Mouse (Mus musculus) liver, embryonic 14.5 days (tissue): ENCODE data around the gene Akap13. TPM values are rescaled to one million over a fixed set of nuclear protein-coding genes. Genes with fewer than 3 reads are reported as not detected.

Experiments used
- ATAC-seq: fragments of 200-750 bp; cut with Nextera tagmentation; 2 replicates; pipeline ENCODE4 v1.8.0; 2017; ENCODE audit warnings: moderate number of reproducible peaks, mild to moderate bottlenecking, moderate library complexity; ENCODE audit not compliant: insufficient read depth
- DNase-seq, 3 experiments: peaks; one replicate each; pipeline ENCODE4 v3.0.0-alpha.2; 2012 to 2013; ENCODE audit warnings: low read depth in 3 of 3, low spot score in 3 of 3
- H3K27ac ChIP-seq: fragments of 300-500 bp; sonication (generic); 2 replicates; pipeline ENCODE4 v1.5.1; 2014; ENCODE audit warnings: moderate library complexity, mild to moderate bottlenecking, control low read depth, inconsistent platforms
- H3K27me3 ChIP-seq: fragments of 300-500 bp; sonication (generic); 2 replicates; pipeline ENCODE4 v1.6.1; 2014; ENCODE audit warnings: mild to moderate bottlenecking, low read length, moderate library complexity; ENCODE audit not compliant: control insufficient read depth, insufficient read depth
- H3K36me3 ChIP-seq: fragments of 300-500 bp; sonication (generic); replicated peaks from 2 replicates; pipeline ENCODE4 v1.6.1; 2014; ENCODE audit warnings: low read depth; ENCODE audit not compliant: control insufficient read depth, insufficient read depth
- H3K4me1 ChIP-seq, 2 experiments: fragments of 200-500 bp in 1 of 2; fragments of 300-500 bp in 1 of 2; sonication (generic) in 1 of 2; replicated peaks; 2 replicates each; pipeline ENCODE4 v1.6.1; 2012 to 2014; ENCODE audit warnings: antibody characterized with exemption in 1 of 2, inconsistent platforms in 1 of 2, low read length in 1 of 2; ENCODE audit not compliant: control insufficient read depth in 2 of 2, insufficient read depth in 2 of 2
- H3K4me2 ChIP-seq: fragments of 300-500 bp; sonication (generic); 2 replicates; pipeline ENCODE4 v1.6.1; 2014; ENCODE audit warnings: low read depth, mild to moderate bottlenecking, control low read depth, moderate library complexity
- H3K4me3 ChIP-seq, 2 experiments: fragments of 200-500 bp in 1 of 2; fragments of 300-500 bp in 1 of 2; sonication (generic) in 1 of 2; 2 replicates each; pipeline ENCODE4 v1.5.1; 2012 to 2014; ENCODE audit warnings: low read depth in 2 of 2, low read length in 2 of 2, mild to moderate bottlenecking in 2 of 2, control low read depth in 1 of 2, inconsistent platforms in 1 of 2, moderate library complexity in 1 of 2; ENCODE audit not compliant: insufficient read depth in 1 of 2
- H3K9ac ChIP-seq: fragments of 300-500 bp; sonication (generic); replicated peaks from 2 replicates; pipeline ENCODE4 v1.6.1; 2014; ENCODE audit warnings: mild to moderate bottlenecking, control low read depth, moderate library complexity
- H3K9me3 ChIP-seq: fragments of 300-500 bp; sonication (generic); 2 replicates; pipeline ENCODE4 v1.6.1; 2016; ENCODE audit warnings: low read length, mixed read lengths; ENCODE audit not compliant: control insufficient read depth
- CTCF ChIP-seq: IDR thresholded peaks from 2 replicates; pipeline ENCODE4 v1.5.1; 2016; ENCODE audit warnings: antibody characterized with exemption, low read depth, control low read depth
- EP300 ChIP-seq: IDR thresholded peaks from 2 replicates; pipeline ENCODE4 v1.6.1; 2016; ENCODE audit warnings: antibody characterized with exemption, low read depth
- WGBS: fragments of 180-500 bp; shearing (Covaris S2); extraction: QIAGEN DNeasy Blood & Tissue Kit; methylation state at CpG from one replicate; pipeline ENCODE4 v1.1.7; 2014; ENCODE audit not compliant: insufficient replicate concordance; 5-methylcytosine and 5-hydroxymethylcytosine counted together
- polyA plus RNA-seq, 2 experiments: library from polyadenylated mRNA; depleted of rRNA in 1 of 2; stranded (reverse) in 1 of 2; unstranded in 1 of 2; fragments of >200 nt; fragmentation: Nextera tagmentation in 1 of 2; extraction: Ambion mirVana in 1 of 2; gene quantifications; 2 replicates each; pipeline versions ENCODE4 v1.2.1 to v1.2.3; 2012 to 2014

Akap13 gene
- polyA plus RNA-seq, 2 experiments: 9.0 to 28.1 TPM

GRCm38 (mm10) chr7:75572127-75572526, 116.8 kb downstream of the Akap13 start:
- Histone ChIP-seq H3K4me2 (peak overlapping the region; percentile 51), H3K9me3 (no peaks in the 10 kb centered on the region)

GRCm38 (mm10) chr7:75575120-75575649, 119.9 kb downstream of the Akap13 start:
- no peak for DNase-seq
- Histone ChIP-seq H3K9me3 (no peaks in the 10 kb centered on the region), H3K4me2 (0 out of 2 replicates have a peak overlapping the region, but pooled peaks have one; percentile 6), H3K4me3 (no peak overlapping the region), H3K36me3 (no peaks in the 10 kb centered on the region), H3K4me1 (peaks cover 22 to 29% of the 10 kb centered on the region in 2 experiments), H3K27ac (0 out of 2 replicates have a peak overlapping the region, but pooled peaks have one; percentile 23), H3K9ac (no peak overlapping the region), H3K27me3 (no peaks in the 10 kb centered on the region)
- TF ChIP-seq EP300: no peak
- TF ChIP-seq CTCF: no peak
- 16% methylated on average over 9 of the region's 9 CpGs for WGBS
- no peak; the same call in 1 of the 2 replicates for ATAC-seq

More at GRCm38 (mm10) chr7:75572127-75572526, 116.8 kb downstream of the Akap13 start:
- no peaks in the 10 kb centered on the region for H3K36me3 ChIP-seq
- H3K27me3 ChIP-seq: no peaks in the 10 kb centered on the region
- DNase-seq: no peak
- TF ChIP-seq EP300: no peak
- no peak for TF ChIP-seq CTCF
- no peak overlapping the region for H3K9ac ChIP-seq
- H3K4me3 ChIP-seq: peak overlapping the region in 1 of 2 experiments; percentile 3; a peak in 1 of 4 replicates
- no peak overlapping the region for H3K27ac ChIP-seq
- 14% methylated on average over 4 of the region's 4 CpGs for WGBS
- H3K4me1 ChIP-seq: peaks cover 22 to 29% of the 10 kb centered on the region in 2 experiments
- peak; percentile 56; the same call in 1 of the 2 replicates for ATAC-seq

- no peak overlapping the region for H3K4me3 ChIP-seq
- no peak overlapping the region for H3K27ac ChIP-seq
- DNase-seq: no peak
- TF ChIP-seq EP300 (no peak), CTCF (no peak)
- H3K27me3 ChIP-seq: no peaks in the 10 kb centered on the region
- peaks cover 20 to 24% of the 10 kb centered on the region in 2 experiments for H3K4me1 ChIP-seq
- WGBS: 70% methylated on average over 1 of the region's 1 CpGs
- H3K4me2 ChIP-seq: no peak overlapping the region
- H3K36me3 ChIP-seq: no peaks in the 10 kb centered on the region
- no peaks in the 10 kb centered on the region for H3K9me3 ChIP-seq
- ATAC-seq: 0 out of 2 replicates have a peak, but pooled peaks have one; percentile 24
- H3K9ac ChIP-seq: no peak overlapping the region
Measured at GRCm38 (mm10) chr7:75575800-75576585, 120.7 kb downstream of the Akap13 start.

GRCm38 (mm10) chr7:75576851-75577250, 121.5 kb downstream of the Akap13 start:
- H3K4me1 ChIP-seq: peaks cover 13 to 17% of the 10 kb centered on the region in 2 experiments
- no peak overlapping the region for H3K9ac ChIP-seq
- no peak overlapping the region for H3K4me2 ChIP-seq
- WGBS: 78% methylated on average over 2 of the region's 2 CpGs
- no peaks in the 10 kb centered on the region for H3K27me3 ChIP-seq
- ATAC-seq (no peak), DNase-seq (no peak)
- no peaks in the 10 kb centered on the region for H3K9me3 ChIP-seq
- H3K27ac ChIP-seq: no peak overlapping the region
- H3K36me3 ChIP-seq: no peaks in the 10 kb centered on the region
- TF ChIP-seq CTCF (no peak; the same call in 1 of the 2 replicates), EP300 (no peak)
- H3K4me3 ChIP-seq: no peak overlapping the region

GRCm38 (mm10) chr7:75577353-75577752, 122.0 kb downstream of the Akap13 start:
- no peak for ATAC-seq
- Histone ChIP-seq H3K4me1 (peaks cover 10 to 18% of the 10 kb centered on the region in 2 experiments), H3K27ac (no peak overlapping the region), H3K9ac (no peak overlapping the region), H3K4me3 (no peak overlapping the region), H3K9me3 (no peaks in the 10 kb centered on the region), H3K27me3 (no peaks in the 10 kb centered on the region), H3K36me3 (no peaks in the 10 kb centered on the region), H3K4me2 (no peak overlapping the region)
- DNase-seq: no peak
- TF ChIP-seq CTCF (no peak), EP300 (no peak)
- 78% methylated on average over 6 of the region's 6 CpGs for WGBS
